Mouse (Mus musculus): ENCODE results near the gene Lrrc20.

Gene Lrrc20

DNA sequence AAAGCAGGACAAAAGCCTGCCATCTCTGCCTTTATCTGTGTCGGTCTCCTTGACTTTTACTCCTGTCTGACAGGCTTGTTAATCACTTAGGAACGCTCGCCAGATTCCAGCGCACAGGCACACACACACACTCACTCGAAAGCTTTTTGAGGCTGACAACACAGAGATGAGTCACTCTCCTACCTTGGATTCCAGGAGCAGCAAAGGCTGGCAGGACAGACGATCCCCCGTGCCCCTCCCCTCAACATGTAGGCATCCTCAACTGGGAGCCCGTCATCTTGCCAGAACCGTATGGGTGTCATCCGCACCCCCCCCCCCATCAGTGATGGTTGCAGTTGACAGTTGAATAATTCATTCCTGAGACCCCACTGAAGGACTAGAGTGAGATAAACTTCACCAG, 94.6 kb downstream of the Lrrc20 start:
- DNase-seq (ENCODE audit: low read depth, low spot score) = no peak

DNA sequence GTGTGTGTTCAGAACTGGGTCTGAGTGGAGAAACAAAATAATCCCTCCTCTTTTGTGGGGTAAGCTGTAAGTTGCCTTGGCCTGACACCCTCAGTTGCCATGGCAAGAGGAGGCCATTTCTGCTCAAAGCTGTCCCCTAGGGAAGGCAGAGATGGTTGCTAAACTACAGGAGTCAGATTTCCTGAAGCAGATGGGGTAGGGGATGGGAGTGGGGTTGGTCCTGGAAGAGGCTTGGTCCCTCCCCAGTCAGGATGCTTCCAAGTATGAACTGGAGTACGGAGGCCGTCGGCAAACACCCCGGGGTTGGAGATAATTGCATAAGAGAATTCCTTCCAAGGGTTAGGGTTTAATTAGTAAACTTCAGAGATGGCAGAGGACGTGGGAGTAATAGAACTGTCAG, 96.5 kb downstream of the Lrrc20 start:
- DNase-seq (ENCODE audit: low read depth, low spot score) = no peak

DNA sequence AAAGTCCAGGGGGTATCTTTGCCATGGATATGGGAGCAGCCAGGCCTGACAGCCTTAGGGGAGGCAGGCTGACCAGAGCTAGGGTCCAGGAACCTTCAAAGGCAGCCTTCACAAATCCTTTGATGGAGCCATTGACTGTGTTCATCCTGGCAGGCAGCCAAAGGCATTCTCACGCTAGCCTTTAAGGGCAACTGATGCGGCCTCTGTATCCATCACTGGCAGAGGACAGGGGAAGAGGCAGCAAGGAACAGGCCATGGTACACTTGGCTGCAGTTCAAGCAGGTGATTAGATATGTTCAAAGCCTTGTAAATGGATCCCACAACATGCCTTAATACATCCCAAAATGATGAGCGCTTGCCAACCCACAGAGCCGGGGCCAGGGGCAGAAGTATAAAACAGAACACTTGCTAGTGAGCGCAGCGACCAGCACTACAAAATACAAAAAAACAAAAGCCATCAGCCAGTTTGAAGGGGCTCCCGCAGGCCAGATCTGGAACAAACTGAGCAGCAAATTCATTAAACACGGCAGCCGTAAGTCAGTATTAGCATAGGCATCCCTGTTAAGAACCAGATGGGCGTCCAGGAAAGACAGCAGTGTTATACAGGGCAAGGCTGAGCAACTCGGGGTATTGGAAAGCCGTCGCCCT, 100.6 kb downstream of the Lrrc20 start:
- DNase-seq (ENCODE audit: low read depth, low spot score) = peak; percentile 42

DNA sequence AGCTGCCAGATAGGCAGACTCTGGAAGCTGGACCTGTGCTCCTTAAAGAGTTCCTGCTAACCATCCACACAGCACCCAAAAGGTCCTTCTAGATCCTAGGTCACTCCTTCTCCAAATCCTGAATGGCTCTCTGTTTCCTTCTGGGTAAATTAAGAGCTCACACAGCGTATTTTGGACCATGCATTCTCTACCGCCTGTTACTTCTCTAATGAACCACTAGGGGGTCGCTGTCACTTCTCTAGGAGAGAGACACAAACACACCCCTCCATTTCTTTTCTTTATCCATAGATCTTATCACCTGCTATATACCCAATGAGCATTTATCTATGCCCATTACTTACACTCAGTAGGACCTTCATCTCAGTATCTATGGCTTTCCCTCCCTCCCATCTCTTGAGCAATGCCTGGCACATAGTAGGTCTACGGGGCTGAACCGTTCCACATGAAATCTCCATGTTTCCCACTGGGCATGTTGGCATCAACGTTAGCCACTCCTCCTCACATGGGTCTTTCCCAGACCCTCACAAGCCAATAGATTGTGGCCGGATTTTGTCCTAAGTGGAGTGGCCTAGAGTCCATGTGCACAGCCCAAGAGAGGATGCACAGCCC, 111.7 kb downstream of the Lrrc20 start:
- peak; percentile 33 for DNase-seq (ENCODE audit: low read depth, low spot score)

DNA sequence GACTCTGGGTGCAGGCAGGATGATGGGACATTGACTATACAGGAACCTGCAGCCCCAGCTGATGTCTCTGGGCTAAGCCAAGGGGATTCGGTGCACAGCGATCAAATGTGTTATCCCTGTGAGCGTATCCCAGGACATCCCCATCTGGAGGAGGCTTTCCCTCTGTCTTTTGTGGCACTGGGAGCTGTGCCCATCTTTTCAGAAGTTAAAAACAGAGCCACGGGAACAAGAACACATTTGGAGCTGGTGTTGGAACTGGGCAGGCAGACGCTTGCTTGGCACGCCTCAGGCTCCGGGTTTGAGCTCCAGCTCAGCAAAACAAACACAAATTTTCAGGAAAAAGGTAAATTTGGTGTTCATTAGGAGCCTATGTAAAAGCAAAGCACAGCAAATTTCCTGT, 122.4 kb downstream of the Lrrc20 start:
- no peak for DNase-seq (ENCODE audit: low read depth, low spot score)

DNA sequence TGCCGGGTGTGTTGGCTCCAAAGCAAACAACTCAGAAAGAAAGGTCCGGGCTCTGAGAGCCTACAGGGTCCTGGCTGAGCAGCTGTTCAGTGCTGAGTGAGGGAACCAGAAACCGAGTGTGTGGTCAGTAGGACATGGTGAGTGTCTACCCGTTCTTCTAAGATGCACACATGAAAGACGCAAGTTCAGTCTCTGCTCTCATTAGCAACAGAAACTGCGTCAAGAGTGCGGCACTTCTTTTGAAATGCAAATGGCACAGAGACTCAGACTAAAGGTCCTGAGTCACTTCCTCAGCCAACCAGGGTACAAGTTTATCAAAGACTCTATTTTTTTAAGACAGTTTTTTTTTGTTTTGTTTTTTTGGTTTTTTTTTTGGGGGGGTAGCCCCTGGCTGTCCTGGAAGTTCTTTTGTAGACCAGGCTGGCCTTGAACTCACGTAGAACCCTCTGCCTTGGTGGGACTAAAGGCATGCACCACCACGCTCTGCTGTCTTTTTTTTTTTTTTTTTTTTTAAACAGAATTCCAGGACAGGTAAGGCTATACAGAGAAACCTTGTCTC, 124.0 kb downstream of the Lrrc20 start:
- peak; percentile 49 for DNase-seq (ENCODE audit: low read depth, low spot score)

DNA sequence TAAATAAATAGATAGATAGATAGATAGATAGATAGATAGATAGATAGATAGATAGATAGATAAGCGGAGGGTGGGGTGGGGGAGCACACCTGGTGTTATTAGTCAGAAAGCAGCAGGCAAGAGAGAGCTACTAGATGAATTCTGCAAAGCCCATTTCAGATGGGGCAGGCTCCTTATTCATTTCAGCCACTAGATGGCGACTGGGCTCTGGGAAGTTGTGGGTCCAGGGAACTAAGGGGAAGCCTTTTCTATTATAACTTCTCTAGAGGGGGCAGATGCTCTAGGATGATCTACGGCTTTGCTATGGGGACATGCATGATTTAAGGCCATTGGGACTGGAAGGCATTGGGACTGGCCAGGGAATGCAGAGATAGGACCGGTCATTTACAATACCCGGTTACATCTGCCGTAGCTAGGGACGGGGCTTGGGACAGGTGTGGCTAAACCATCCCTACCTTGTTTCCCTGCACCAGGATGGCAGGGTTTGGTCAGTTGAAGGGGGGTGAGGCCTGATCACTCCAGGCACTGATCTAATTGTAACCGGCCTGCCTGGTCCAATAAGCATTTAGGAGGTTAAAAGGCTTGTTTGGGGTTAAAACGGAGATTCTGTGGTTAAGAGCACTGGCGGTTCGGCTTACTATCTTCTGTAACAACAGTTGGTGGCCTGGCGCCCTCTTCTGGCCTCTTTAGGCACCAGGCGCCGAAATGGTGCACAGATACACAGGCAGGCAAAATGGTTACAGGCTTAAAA, 126.9 kb downstream of the Lrrc20 start:
- DNase-seq (ENCODE audit: low read depth, low spot score) = peak; percentile 80

DNA sequence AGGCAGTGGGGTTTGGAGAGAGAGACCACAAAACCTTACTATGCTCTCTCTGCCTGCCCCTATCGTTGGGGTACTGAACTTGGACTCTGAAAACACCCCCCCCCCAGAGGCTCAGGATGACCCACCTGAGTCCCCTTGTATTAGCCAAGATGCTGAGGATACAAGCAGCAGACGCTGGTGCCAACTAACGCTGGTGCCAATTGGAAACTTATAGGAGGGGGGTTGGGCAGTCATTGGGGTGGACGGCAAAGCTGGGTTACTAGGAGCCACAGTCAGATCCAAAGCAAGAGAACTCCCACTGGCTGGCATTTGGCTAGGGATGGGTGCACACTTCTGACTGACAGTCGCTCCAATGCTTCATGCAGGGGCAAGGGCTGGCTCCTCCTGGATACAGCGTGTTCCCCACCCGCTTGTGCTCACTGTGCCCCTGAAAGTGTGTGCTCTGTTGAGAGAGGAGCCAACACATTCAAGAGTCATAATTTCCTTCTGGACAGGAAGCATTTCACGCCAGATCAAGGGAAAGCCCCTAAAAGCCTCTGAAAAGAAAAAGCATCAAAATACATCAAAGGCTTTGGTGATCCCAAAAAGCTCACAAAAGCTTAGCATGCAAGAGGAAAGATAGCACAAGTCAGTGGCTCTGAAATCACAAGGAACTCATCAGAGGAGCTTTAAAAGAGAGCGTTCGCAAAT, 128.9 kb downstream of the Lrrc20 start:
- DNase-seq (ENCODE audit: low read depth, low spot score) = no peak

DNA sequence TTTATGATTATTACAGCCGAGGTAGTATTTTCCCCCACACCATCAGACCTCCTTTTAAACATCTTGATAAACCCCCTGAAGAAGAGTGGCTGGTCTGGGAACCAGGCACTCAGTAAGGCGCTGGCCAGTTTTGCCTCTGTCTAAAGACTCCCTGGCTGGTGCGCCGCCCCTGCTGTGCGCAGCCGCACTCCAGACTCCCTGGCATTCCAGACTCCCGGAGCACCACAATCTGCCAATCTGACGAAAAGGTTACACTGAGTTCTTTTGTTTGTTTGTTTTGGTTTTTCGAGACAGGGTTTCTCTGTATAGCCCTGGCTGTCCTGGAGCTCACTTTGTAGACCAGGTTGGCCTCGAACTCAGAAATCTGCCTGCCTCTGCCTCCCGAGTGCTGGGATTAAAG, 129.8 kb downstream of the Lrrc20 start:
- peak; percentile 35 for DNase-seq (ENCODE audit: low read depth, low spot score)

DNA sequence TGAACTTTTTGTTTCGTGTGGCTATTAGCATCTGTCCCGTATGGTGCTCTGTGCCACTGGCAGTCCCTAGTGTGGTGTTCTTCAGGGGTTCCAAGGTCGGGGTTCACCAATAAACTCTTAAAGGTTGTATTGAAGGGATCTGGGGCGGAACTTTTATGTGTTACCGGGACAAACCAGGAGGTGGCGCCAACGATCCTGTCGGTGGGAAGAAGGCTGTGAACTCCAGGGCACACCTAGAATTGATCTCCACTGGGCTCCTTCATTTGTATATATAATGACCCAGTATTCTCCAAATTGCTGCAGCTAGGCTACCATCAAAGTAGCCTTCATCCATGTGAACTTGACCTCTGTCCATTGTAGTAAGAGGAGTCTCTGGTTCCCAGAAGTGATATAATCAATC, 130.2 kb downstream of the Lrrc20 start:
- peak; percentile 83 for DNase-seq (ENCODE audit: low read depth, low spot score)

DNA sequence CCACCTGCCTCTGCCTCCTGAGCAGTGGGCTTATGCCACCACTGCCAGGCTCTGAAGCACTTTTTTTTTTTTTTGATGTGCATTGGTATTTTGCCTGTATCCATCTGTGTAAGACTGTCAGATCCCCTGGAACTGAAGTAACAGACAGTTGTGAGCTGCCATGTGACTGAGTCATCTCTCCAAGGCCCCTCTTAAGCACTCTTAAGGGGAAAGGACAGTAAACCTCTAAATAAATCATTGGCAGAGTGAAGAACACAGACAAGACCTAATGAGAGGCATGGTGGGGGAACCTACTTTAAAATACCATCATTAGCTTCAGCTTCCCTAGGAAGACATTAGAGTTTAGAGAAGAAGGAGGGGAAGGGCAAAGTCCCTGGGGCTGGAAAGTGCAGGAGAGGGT, 132.6 kb downstream of the Lrrc20 start:
- no peak for DNase-seq (ENCODE audit: low read depth, low spot score)

DNA sequence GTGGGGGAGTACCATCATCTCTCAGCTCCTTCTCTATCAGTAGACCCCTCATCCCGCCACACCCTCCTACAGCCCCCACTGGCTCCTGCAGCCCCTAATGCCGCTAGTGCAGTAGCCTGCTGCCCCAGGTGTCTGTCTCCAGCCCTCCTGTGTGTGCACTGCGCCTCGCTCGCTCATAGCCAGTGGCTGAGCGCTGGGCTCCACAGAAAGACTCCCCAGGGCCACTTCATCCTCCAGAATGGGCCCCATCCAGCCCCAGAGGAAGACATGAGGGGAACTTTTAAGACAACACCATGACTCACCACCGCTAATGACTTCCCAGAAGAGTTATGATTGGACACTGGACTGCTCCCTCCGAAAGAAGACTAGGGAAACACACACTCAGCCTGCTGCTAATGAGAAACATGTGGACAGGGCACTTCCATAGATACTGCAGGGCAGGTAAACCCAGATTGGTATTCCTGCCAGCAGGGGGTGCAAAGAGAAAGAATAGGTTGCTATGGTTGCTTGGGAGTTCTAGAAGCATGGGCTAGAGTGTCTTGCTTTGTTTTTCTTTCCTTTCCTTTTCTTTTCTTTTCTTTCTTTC, 135.1 kb downstream of the Lrrc20 start:
- no peak for DNase-seq (ENCODE audit: low read depth, low spot score)

DNA sequence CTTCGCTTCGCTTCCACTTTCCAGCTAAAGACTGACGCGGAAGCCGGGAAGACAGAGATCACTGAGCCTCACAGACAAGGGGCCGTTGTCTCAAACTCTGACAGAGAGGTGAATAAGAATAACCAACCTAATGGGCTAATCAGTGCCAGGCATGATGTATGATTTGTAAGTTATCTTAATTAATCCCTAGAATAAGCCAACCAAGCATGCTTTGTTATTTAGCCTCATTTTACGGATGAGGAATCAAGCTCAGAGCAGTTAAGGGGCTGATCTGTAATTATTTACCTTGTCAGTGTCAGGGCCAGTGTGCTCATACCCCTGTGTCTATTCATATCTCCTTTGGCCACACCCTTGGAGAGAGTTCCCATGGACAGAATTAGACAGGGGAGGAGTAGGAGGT, 138.7 kb downstream of the Lrrc20 start:
- no peak for DNase-seq (ENCODE audit: low read depth, low spot score)

DNA sequence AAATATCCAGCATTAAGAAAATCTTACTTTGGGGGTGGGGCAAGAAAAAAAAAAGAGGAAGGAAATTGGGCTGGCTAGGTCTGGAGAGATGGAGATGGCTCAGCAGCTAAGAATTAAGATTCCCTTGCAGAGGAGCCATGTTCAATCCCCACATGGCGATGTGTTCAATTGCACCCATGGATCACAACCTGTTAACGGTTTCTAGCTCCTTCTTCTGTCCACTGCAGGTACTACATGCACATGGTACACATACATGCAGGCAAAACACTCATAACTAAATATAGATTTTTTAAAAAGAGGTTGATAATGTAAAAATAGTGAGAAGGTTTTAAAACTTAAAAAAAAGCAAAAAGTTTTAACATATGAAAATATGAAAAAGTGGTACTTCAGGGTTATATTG, 142.9 kb downstream of the Lrrc20 start:
- peak; percentile 73 for DNase-seq (ENCODE audit: low read depth, low spot score)

DNA sequence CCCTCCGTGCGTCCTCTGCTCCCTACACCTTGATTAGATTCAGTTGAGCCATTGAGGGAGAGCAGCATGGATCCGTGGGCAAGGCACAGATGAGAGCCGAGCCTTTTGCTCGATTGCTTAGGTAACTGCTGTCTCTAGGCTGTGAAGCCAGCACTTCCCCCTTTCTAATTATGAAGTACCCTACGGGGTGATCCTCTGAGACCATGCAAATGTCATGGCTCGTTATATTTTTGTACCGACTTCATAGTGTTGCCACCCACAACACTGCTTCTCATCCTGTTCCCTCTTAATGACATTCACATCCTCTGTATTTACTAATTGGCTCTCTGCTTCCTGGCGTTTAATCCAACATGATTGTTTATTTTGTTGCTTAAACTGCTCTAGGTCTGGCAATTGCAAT, 146.1 kb downstream of the Lrrc20 start:
- DNase-seq (ENCODE audit: low read depth, low spot score) = no peak

DNA sequence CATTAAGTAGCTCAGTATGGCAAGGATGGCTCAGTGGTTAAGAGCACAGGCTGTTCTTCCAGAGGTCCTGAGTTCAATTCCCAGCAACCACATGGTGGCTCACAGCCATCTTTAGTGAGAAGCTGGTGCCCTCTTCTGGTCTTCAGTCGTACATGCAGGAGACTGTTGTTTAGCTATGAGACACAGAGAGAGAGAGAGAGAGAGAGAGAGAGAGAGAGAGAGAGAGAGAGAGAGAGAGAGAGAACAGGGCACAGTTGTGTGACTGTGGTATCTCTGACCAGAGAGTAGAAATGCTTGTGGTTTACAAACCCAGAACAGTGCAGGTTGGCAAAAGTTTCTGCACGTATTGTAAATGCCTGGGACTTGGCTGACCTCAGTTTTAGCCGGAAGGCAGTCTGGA, 148.3 kb downstream of the Lrrc20 start:
- peak; percentile 70 for DNase-seq (ENCODE audit: low read depth, low spot score)

DNA sequence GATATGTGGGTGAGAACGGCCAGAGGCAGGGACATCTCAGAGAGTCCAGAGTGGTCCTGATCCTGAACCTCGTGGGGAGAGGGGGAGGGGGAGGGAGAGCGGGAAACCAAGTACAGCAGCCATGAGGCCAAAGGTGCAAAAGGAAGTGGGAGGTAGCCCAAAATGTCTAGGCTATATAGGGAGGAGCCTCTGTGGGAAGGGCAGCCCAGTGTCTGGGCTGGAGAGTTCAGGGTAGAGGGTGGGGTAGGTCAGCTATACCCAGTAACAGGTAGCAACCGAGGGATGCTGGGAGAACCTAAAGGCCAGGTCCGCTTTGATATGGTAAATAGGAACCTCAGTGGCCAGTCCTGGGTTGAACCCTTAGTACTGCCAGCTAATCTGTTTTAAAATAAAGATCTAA, 149.2 kb downstream of the Lrrc20 start:
- peak; percentile 75 for DNase-seq (ENCODE audit: low read depth, low spot score)

DNA sequence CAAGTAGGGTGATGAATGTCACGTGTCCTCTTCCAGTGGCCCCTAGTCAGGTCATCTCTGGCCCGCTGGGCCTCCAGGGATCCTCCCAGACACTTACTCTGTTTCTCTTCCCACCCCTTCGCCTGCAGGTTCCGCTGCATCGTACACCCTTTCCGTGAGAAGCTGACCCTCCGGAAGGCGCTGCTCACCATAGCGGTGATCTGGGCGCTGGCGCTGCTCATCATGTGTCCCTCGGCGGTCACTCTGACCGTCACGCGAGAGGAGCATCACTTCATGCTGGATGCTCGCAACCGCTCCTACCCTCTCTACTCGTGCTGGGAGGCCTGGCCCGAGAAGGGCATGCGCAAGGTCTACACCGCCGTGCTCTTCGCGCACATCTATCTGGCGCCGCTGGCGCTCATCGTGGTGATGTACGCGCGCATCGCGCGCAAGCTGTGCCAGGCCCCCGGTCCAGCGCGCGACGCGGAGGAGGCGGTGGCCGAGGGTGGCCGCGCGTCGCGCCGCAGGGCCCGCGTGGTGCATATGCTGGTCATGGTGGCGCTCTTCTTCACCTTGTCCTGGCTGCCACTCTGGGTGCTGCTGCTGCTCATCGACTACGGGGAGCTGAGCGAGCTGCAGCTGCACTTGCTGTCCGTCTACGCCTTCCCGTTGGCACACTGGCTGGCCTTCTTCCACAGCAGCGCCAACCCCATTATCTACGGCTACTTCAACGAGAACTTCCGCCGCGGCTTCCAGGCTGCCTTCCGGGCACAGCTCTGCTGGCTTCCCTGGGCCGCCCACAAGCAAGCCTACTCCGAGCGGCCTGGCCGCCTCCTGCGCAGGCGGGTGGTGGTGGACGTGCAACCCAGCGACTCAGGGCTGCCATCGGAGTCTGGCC, 150.0 kb downstream of the Lrrc20 start:
- DNase-seq (ENCODE audit: low read depth, low spot score) = peak; percentile 38

DNA sequence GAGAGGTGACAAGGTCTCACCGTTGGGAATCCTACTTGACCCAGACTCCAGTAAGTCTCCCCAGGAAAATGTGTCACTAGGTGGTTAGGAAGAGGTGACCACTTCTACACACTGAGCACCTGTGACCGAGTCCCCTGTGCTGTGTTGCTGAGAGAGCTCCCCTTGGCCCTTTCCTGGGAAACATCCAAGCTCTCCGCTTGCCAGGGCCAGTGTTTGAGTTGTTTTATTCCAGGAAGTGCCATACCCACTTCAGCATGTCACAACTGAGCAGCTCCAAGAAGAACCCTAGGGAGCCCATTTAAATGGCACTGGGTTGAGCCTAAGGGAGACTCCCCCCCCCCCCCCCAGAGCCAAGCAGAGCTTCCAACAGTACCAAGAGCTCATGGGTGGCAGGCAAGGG, 150.9 kb downstream of the Lrrc20 start:
- no peak for DNase-seq (ENCODE audit: low read depth, low spot score)

DNA sequence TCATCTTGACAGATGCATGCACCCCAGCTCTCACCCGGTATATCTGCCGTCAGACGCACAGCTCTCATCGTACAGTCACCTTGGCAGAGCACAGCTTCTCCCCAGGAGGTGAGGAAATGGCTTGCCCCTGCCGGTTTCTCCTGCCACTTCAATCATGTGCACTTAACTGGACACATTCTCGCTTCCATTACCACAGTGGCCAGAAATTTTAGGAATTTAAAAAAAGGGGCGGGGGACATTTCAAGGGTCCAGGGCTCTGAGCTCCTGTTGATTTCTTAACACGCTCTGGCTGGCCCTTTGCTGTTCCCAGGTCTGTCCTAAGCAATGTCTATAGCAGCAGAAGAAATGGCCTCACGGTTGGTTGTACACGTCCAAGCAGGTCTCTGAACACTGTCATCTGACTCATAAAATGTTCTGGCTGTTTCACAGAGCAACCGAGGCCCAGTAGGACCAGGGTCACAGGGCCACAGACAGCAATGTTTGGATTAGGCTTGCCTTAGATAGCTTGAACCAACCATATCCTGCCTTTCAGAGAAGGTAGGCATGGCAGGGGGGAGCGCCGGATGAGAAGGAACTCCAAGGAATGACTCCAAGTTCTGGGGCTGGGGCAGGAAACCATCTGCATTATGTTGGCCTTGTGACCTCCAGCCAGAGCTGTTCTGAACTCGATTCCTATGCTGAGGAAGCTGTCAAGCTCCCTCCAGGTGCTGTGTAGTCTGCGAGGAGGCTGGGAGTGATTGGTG, 151.8 kb downstream of the Lrrc20 start:
- DNase-seq (ENCODE audit: low read depth, low spot score) = no peak
